Mouse (Mus musculus): ENCODE results near the gene Gpx5. TPM values are rescaled to one million over a fixed set of nuclear protein-coding genes. Genes with fewer than 3 reads are reported as not detected.

Gpx5 gene
- polyA plus RNA-seq, 1 experiment from 2014 or later = not detected

DNA sequence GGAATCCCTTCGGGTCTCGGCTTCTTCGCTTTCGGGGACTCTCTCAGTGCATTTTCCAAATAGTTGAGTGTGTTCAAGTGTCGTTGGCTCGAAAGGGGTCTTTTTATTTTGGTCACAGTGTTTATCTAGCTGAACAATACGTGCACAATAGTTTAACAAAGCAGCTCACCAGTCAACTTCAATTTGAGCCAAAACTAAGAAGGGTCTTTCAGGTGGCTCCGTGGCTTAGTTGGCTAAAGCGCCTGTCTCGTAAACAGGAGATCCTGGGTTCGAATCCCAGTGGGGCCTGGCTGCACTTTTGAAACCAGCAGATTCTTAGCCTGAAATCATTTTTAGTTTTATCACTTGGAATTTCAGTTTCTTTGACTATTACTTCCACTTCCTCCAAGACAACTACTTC is 28.2 kb downstream of the Gpx5 start:
- Histone ChIP-seq H3K4me3 (ENCODE audit: control insufficient read depth in 1 of 2, insufficient read depth in 1 of 2, low read depth in 1 of 2, low read length in 2 of 2) (peak overlapping the region; percentile 38 to 63), H3K27me3 (ENCODE audit: control insufficient read depth, insufficient read depth, low read length) (no peaks in the 10 kb centered on the region), H3K4me2 (ENCODE audit: low read length) (peak overlapping the region; percentile 59), H3K36me3 (ENCODE audit: control insufficient read depth, insufficient read depth, low read length) (no peaks in the 10 kb centered on the region), H3K27ac (replicated peaks in 1 of 2; ENCODE audit: control insufficient read depth in 1 of 2, insufficient read depth in 1 of 2, low read depth in 2 of 2, low read length in 2 of 2) (no peak overlapping the region), H3K9me3 (ENCODE audit: control insufficient read depth, low read length) (no peaks in the 10 kb centered on the region), H3K4me1 (ENCODE audit: control insufficient read depth in 2 of 2, insufficient read depth in 2 of 2, low read length in 2 of 2) (peaks cover 0 to 2% of the 10 kb centered on the region in 2 experiments; a peak in 1 of 4 replicates), H3K9ac (ENCODE audit: low read length) (0 out of 2 replicates have a peak overlapping the region, but pooled peaks have one; percentile 49)
- no peak for ATAC-seq (ENCODE audit: insufficient number of reproducible peaks, insufficient read depth, low FRiP score, low read depth)
- WGBS = under 1% methylated on average over 11 of the region's 11 CpGs

DNA sequence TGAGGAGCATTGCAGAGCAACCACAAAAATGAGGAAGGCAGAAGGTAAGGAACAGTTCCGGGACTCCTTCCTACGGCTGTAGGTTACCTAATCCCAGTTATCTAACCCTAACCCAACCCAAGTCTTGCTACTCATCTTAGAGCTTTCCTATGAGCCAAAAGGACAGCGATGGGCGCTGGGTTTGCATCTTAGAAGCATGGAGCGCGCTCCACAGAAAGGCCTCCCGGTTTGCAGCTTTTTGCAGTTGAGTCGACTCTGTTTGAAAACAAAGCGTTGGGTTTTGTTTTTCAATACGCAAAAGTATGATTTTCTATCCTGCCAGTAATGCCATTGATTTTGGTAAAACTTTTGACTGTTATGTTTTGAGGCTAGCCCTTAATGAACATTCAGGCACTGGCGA is 28.6 kb downstream of the Gpx5 start:
- 4% methylated on average over 11 of the region's 11 CpGs for WGBS
- Histone ChIP-seq H3K36me3 (ENCODE audit: control insufficient read depth, insufficient read depth, low read length) (no peaks in the 10 kb centered on the region), H3K27ac (replicated peaks in 1 of 2; ENCODE audit: control insufficient read depth in 1 of 2, insufficient read depth in 1 of 2, low read depth in 2 of 2, low read length in 2 of 2) (no peak overlapping the region), H3K9me3 (ENCODE audit: control insufficient read depth, low read length) (no peaks in the 10 kb centered on the region), H3K4me2 (ENCODE audit: low read length) (peak overlapping the region; percentile 59), H3K4me3 (ENCODE audit: control insufficient read depth in 1 of 2, insufficient read depth in 1 of 2, low read depth in 1 of 2, low read length in 2 of 2) (peak overlapping the region; percentile 38 to 63), H3K4me1 (ENCODE audit: control insufficient read depth in 2 of 2, insufficient read depth in 2 of 2, low read length in 2 of 2) (peaks cover under 1 to 2% of the 10 kb centered on the region in 2 experiments; a peak in 1 of 4 replicates), H3K9ac (ENCODE audit: low read length) (0 out of 2 replicates have a peak overlapping the region, but pooled peaks have one; percentile 49), H3K27me3 (ENCODE audit: control insufficient read depth, insufficient read depth, low read length) (no peaks in the 10 kb centered on the region)
- ATAC-seq (ENCODE audit: insufficient number of reproducible peaks, insufficient read depth, low FRiP score, low read depth) = no peak

DNA sequence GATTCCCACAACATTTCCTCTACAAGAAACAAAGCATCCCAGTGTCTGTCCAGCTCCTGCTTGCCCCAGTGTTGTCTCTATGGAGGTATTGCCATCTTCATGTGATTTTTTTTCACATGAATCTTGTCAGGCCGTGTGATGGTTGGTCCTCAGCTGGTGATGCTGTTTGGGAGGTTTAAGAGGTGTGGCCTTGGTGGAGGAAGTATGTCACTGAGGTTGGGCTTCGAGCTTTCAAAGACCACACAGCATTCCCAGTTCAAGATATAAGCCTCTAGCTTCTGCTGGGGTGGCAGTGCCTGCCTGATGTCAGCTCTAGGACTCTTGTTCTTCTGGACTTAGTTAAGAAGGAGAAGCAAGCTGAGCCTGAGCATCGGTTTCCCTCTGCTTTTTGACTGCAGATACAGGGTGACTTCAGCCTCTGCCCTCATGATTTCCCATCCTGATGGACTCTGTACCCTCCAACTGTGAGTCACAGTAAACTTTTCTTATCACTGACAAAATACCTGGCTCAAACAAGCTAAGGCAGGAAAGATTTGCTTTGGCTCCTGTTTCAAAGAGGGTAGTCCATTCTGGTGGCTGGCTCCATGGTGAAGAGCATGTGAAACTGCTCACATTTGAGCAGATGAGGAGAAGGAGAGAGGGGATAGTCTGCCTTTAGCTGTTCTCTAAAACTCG is 29.6 kb downstream of the Gpx5 start:
- Histone ChIP-seq H3K36me3 (ENCODE audit: control insufficient read depth, insufficient read depth, low read length) (no peaks in the 10 kb centered on the region), H3K4me1 (ENCODE audit: control insufficient read depth in 2 of 2, insufficient read depth in 2 of 2, low read length in 2 of 2) (peaks cover 2 to 3% of the 10 kb centered on the region in 2 experiments; a peak in 1 of 4 replicates), H3K27me3 (ENCODE audit: control insufficient read depth, insufficient read depth, low read length) (peaks cover 2% of the 10 kb centered on the region; the same call in 1 of the 2 replicates), H3K4me3 (ENCODE audit: control insufficient read depth in 1 of 2, insufficient read depth in 1 of 2, low read depth in 1 of 2, low read length in 2 of 2) (no peak overlapping the region), H3K9me3 (ENCODE audit: control insufficient read depth, low read length) (no peaks in the 10 kb centered on the region), H3K27ac (replicated peaks in 1 of 2; ENCODE audit: control insufficient read depth in 1 of 2, insufficient read depth in 1 of 2, low read depth in 2 of 2, low read length in 2 of 2) (no peak overlapping the region), H3K9ac (ENCODE audit: low read length) (no peak overlapping the region), H3K4me2 (ENCODE audit: low read length) (0 out of 2 replicates have a peak overlapping the region, but pooled peaks have one; percentile 59)
- ATAC-seq (ENCODE audit: insufficient number of reproducible peaks, insufficient read depth, low FRiP score, low read depth) = no peak
- WGBS = 53% methylated on average over 4 of the region's 4 CpGs

DNA sequence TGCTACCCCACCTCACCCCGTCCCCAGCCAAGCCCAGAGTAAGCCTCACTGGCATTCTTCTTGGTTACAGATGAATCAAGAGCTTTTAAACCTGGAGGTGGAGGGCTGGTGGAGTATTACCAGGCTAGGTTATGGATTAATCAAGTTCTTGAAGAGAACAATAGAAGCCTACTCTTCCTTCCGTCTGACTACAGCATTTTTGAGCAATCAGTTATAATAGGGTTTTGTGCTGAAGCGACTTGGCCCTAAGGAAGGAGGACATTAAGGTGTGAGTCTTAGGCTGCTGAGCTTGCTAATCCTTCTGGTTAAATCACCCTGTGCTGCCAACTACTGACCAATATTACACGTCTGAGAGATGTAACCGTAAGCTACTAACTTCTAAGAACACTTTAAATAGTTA is 32.2 kb downstream of the Gpx5 start:
- Histone ChIP-seq H3K9me3 (ENCODE audit: control insufficient read depth, low read length) (no peaks in the 10 kb centered on the region), H3K27ac (replicated peaks in 1 of 2; ENCODE audit: control insufficient read depth in 1 of 2, insufficient read depth in 1 of 2, low read depth in 2 of 2, low read length in 2 of 2) (no peak overlapping the region), H3K27me3 (ENCODE audit: control insufficient read depth, insufficient read depth, low read length) (peaks cover 4% of the 10 kb centered on the region; the same call in 1 of the 2 replicates), H3K4me1 (ENCODE audit: control insufficient read depth in 2 of 2, insufficient read depth in 2 of 2, low read length in 2 of 2) (peaks cover 2 to 3% of the 10 kb centered on the region in 2 experiments; a peak in 1 of 4 replicates), H3K36me3 (ENCODE audit: control insufficient read depth, insufficient read depth, low read length) (no peaks in the 10 kb centered on the region), H3K4me2 (ENCODE audit: low read length) (peak overlapping the region; percentile 70), H3K4me3 (ENCODE audit: control insufficient read depth in 1 of 2, insufficient read depth in 1 of 2, low read depth in 1 of 2, low read length in 2 of 2) (peak overlapping the region; percentile 4 to 42; a peak in 2 of 4 replicates), H3K9ac (ENCODE audit: low read length) (no peak overlapping the region)
- ATAC-seq (ENCODE audit: insufficient number of reproducible peaks, insufficient read depth, low FRiP score, low read depth) = no peak
- WGBS = 17% methylated on average over 5 of the region's 5 CpGs

DNA sequence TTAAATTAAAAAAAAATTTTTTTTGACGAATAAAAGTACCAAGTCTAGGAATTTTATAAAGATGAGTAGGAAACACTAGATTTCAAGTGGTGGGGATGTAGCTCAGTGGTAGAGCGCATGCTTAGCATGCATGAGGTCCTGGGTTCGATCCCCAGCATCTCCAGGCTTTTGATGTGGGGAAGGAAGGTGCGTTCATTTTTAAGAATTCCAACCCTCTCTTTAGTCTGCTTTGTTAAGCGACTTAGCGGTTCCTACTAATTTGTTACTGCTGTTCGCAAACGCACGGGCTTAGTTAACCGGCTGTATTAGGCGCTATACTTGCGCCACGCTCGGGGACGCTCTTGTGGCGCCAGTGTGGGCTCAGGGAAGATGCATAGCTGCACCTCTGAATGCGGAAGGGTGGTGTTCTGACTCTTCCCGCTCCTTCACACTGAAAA is 32.8 kb downstream of the Gpx5 start:
- H3K27me3 ChIP-seq (ENCODE audit: control insufficient read depth, insufficient read depth, low read length) = peaks cover 10% of the 10 kb centered on the region
- H3K9ac ChIP-seq (ENCODE audit: low read length) = peak overlapping the region; percentile 9; the same call in 1 of the 2 replicates
- H3K27ac ChIP-seq (replicated peaks in 1 of 2; ENCODE audit: control insufficient read depth in 1 of 2, insufficient read depth in 1 of 2, low read depth in 2 of 2, low read length in 2 of 2) = no peak overlapping the region

DNA sequence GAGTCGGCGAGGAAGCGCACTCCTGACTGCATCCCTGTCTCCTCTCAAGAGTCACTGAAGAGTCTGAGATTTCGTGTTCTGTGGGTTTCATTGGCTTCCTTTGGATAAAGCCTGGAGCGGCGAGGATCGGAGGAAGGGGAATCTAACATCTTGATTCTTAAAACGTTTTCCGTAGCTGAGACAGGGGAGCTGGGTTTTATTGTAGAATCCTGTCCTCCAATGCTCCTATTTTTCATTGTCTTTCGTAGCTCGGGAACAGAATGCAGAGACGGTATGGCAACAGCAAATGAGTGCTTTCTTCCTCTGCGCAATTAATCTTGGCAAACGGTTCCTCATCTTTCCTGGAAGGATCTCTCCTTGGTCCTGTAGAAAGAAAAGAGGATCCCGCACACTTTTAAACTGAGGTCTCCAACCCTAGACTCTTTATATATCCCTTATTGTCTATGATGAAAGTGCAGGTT is 33.3 kb downstream of the Gpx5 start:
- no peak overlapping the region for H3K27ac ChIP-seq (replicated peaks in 1 of 2; ENCODE audit: control insufficient read depth in 1 of 2, insufficient read depth in 1 of 2, low read depth in 2 of 2, low read length in 2 of 2)
- H3K27me3 ChIP-seq (ENCODE audit: control insufficient read depth, insufficient read depth, low read length) = peaks cover 10% of the 10 kb centered on the region
- no peaks in the 10 kb centered on the region for H3K36me3 ChIP-seq (ENCODE audit: control insufficient read depth, insufficient read depth, low read length)
- H3K4me2 ChIP-seq (ENCODE audit: low read length) = peak overlapping the region; percentile 70
- 1% methylated on average over 15 of the region's 15 CpGs for WGBS
- peak overlapping the region; percentile 32 for H3K9ac ChIP-seq (ENCODE audit: low read length)
- peak overlapping the region; percentile 42 to 51 for H3K4me3 ChIP-seq (ENCODE audit: control insufficient read depth in 1 of 2, insufficient read depth in 1 of 2, low read depth in 1 of 2, low read length in 2 of 2)
- no peak for ATAC-seq (ENCODE audit: insufficient number of reproducible peaks, insufficient read depth, low FRiP score, low read depth)
- peaks cover 2 to 3% of the 10 kb centered on the region in 2 experiments; a peak in 1 of 4 replicates for H3K4me1 ChIP-seq (ENCODE audit: control insufficient read depth in 2 of 2, insufficient read depth in 2 of 2, low read length in 2 of 2)
- H3K9me3 ChIP-seq (ENCODE audit: control insufficient read depth, low read length) = no peaks in the 10 kb centered on the region

More for the DNA sequence above, 32.8 kb downstream of the Gpx5 start:
- WGBS = 1% methylated on average over 18 of the region's 18 CpGs
- Histone ChIP-seq H3K9me3 (ENCODE audit: control insufficient read depth, low read length) (no peaks in the 10 kb centered on the region), H3K36me3 (ENCODE audit: control insufficient read depth, insufficient read depth, low read length) (no peaks in the 10 kb centered on the region), H3K4me1 (ENCODE audit: control insufficient read depth in 2 of 2, insufficient read depth in 2 of 2, low read length in 2 of 2) (peaks cover 2 to 3% of the 10 kb centered on the region in 2 experiments; a peak in 1 of 4 replicates), H3K4me3 (ENCODE audit: control insufficient read depth in 1 of 2, insufficient read depth in 1 of 2, low read depth in 1 of 2, low read length in 2 of 2) (peak overlapping the region; percentile 42 to 46), H3K4me2 (ENCODE audit: low read length) (peak overlapping the region; percentile 70)
- no peak for ATAC-seq (ENCODE audit: insufficient number of reproducible peaks, insufficient read depth, low FRiP score, low read depth)

DNA sequence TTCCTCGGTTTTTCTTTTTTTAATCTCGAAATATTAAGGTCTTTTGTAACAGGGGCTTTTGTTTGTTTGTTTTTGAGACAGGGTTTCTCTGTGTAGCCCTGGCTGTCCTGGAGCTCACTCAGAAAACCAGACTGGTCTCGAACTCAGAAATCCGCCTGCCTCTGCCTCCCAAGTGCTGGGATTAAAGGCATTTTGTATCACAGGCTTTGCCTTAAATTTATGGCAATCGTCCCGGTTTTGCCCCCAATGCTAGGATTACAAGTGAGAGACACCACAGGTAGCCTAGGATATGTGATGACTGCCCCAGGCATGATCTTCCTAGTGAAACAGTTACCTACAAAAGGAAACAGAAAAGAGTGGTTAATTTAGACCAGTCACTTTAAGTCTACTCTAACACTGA is 34.0 kb downstream of the Gpx5 start:
- H3K4me3 ChIP-seq (ENCODE audit: control insufficient read depth in 1 of 2, insufficient read depth in 1 of 2, low read depth in 1 of 2, low read length in 2 of 2) = peak overlapping the region in 1 of 2 experiments; percentile 42; a peak in 2 of 4 replicates
- peaks cover 2 to 6% of the 10 kb centered on the region in 2 experiments; a peak in 1 of 4 replicates for H3K4me1 ChIP-seq (ENCODE audit: control insufficient read depth in 2 of 2, insufficient read depth in 2 of 2, low read length in 2 of 2)
- ATAC-seq (ENCODE audit: insufficient number of reproducible peaks, insufficient read depth, low FRiP score, low read depth) = no peak
- H3K9me3 ChIP-seq (ENCODE audit: control insufficient read depth, low read length) = no peaks in the 10 kb centered on the region
- no peak overlapping the region for H3K27ac ChIP-seq (replicated peaks in 1 of 2; ENCODE audit: control insufficient read depth in 1 of 2, insufficient read depth in 1 of 2, low read depth in 2 of 2, low read length in 2 of 2)
- peaks cover 10% of the 10 kb centered on the region for H3K27me3 ChIP-seq (ENCODE audit: control insufficient read depth, insufficient read depth, low read length)
- peak overlapping the region; percentile 70 for H3K4me2 ChIP-seq (ENCODE audit: low read length)
- no peaks in the 10 kb centered on the region for H3K36me3 ChIP-seq (ENCODE audit: control insufficient read depth, insufficient read depth, low read length)
- H3K9ac ChIP-seq (ENCODE audit: low read length) = no peak overlapping the region; the same call in 1 of the 2 replicates
- WGBS = 12% methylated on average over 6 of the region's 6 CpGs
